Mouse (Mus musculus): Measurements from ENCODE around the gene Spem1.

DNA sequence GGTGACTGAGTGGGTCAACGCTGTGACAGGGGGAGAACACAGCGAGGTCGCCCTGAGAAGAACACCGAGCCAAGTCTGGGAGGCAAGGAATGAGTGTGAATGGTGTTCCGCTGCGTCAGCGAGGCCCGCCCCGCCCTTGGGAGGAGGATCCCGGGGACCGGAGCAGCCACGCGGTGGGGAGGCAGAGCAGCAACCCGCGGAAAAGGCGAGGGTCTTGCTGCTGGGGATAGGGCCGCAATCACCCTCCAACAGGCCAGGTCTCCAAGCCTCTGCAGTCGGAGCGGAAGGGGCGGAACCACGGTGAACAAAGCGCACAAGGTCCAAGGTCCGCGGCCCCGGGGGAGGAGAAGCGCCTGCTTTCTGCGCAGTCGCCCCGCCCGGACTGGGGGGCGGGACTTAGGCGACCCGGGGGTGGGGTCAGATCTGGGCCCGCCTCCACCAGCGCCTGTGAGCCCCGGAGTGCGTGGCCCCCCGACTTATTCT lies 24.3 kb upstream of the Spem1 start, which contains the start of gene Plscr3:
- TF ChIP-seq ZC3H11A (IDR thresholded peaks at IDR 0.05; ENCODE audit: borderline replicate concordance, low read depth, low read length) = no peak
- TF ChIP-seq ZNF384 (IDR thresholded peaks at IDR 0.05; ENCODE audit: low read depth, low read length) = no peak
- TF ChIP-seq MAFK (IDR thresholded peaks at IDR 0.05; ENCODE audit: insufficient read depth, low read depth, low read length) = peak; percentile 57; the same call in 1 of the 2 replicates
- TF ChIP-seq CHD2 (IDR thresholded peaks at IDR 0.05; ENCODE audit: low read depth, low read length) = no peak
